Mouse (Mus musculus): ENCODE measurements around the gene Spata46. TPM values are rescaled to one million over a fixed set of nuclear protein-coding genes. Genes with fewer than 3 reads are reported as not detected.

Spata46 gene
- polyA plus RNA-seq, 1 experiment, result not detected

- no peak overlapping the region for H3K4me3 ChIP-seq (ENCODE audit: insufficient read depth, low read length)
Measured at GRCm38 (mm10) chr1:170331926-170332325, 23.3 kb downstream of the Spata46 start.

GRCm38 (mm10) chr1:170332775-170333174, 24.2 kb downstream of the Spata46 start:
- TF ChIP-seq POLR2A (IDR thresholded peaks at IDR 0.05; ENCODE audit: low read depth, low read length) (no peak), CTCF (IDR thresholded peaks at IDR 0.05; ENCODE audit: borderline replicate concordance, insufficient read depth, low read length) (no peak)
- no peak overlapping the region for H3K4me3 ChIP-seq (ENCODE audit: insufficient read depth, low read length)
- no peaks in the 10 kb centered on the region for H3K4me1 ChIP-seq (ENCODE audit: control insufficient read depth, insufficient read depth, low read length)
- H3K27ac ChIP-seq (ENCODE audit: insufficient read depth, low read length), result no peak overlapping the region

More at GRCm38 (mm10) chr1:170331926-170332325, 23.3 kb downstream of the Spata46 start:
- Histone ChIP-seq H3K27ac (ENCODE audit: insufficient read depth, low read length) (no peak overlapping the region), H3K4me1 (ENCODE audit: control insufficient read depth, insufficient read depth, low read length) (no peaks in the 10 kb centered on the region)
- no peak for TF ChIP-seq CTCF (IDR thresholded peaks at IDR 0.05; ENCODE audit: borderline replicate concordance, insufficient read depth, low read length)
- no peak for TF ChIP-seq POLR2A (IDR thresholded peaks at IDR 0.05; ENCODE audit: low read depth, low read length)

GRCm38 (mm10) chr1:170339943-170340342, 31.3 kb downstream of the Spata46 start:
- H3K4me1 ChIP-seq (ENCODE audit: control insufficient read depth, insufficient read depth, low read length), result no peaks in the 10 kb centered on the region
- no peak overlapping the region for H3K4me3 ChIP-seq (ENCODE audit: insufficient read depth, low read length)
- H3K27ac ChIP-seq (ENCODE audit: insufficient read depth, low read length), result no peak overlapping the region
- no peak for TF ChIP-seq POLR2A (IDR thresholded peaks at IDR 0.05; ENCODE audit: low read depth, low read length)
- no peak for TF ChIP-seq CTCF (IDR thresholded peaks at IDR 0.05; ENCODE audit: borderline replicate concordance, insufficient read depth, low read length)

GRCm38 (mm10) chr1:170343081-170343480, 34.5 kb downstream of the Spata46 start:
- Histone ChIP-seq H3K4me3 (ENCODE audit: insufficient read depth, low read length) (no peak overlapping the region), H3K27ac (ENCODE audit: insufficient read depth, low read length) (no peak overlapping the region), H3K4me1 (ENCODE audit: control insufficient read depth, insufficient read depth, low read length) (no peaks in the 10 kb centered on the region)
- TF ChIP-seq CTCF (IDR thresholded peaks at IDR 0.05; ENCODE audit: borderline replicate concordance, insufficient read depth, low read length), result no peak
- no peak for TF ChIP-seq POLR2A (IDR thresholded peaks at IDR 0.05; ENCODE audit: low read depth, low read length)

GRCm38 (mm10) chr1:170343906-170344305, 35.3 kb downstream of the Spata46 start:
- Histone ChIP-seq H3K4me1 (ENCODE audit: control insufficient read depth, insufficient read depth, low read length) (no peaks in the 10 kb centered on the region), H3K4me3 (ENCODE audit: insufficient read depth, low read length) (no peak overlapping the region), H3K27ac (ENCODE audit: insufficient read depth, low read length) (no peak overlapping the region)
- TF ChIP-seq POLR2A (IDR thresholded peaks at IDR 0.05; ENCODE audit: low read depth, low read length), result no peak
- TF ChIP-seq CTCF (IDR thresholded peaks at IDR 0.05; ENCODE audit: borderline replicate concordance, insufficient read depth, low read length), result no peak

- H3K4me3 ChIP-seq (ENCODE audit: insufficient read depth, low read length), result no peak overlapping the region
- H3K4me1 ChIP-seq (ENCODE audit: control insufficient read depth, insufficient read depth, low read length), result no peaks in the 10 kb centered on the region
- no peak for TF ChIP-seq POLR2A (IDR thresholded peaks at IDR 0.05; ENCODE audit: low read depth, low read length)
- no peak for TF ChIP-seq CTCF (IDR thresholded peaks at IDR 0.05; ENCODE audit: borderline replicate concordance, insufficient read depth, low read length)
Measured at GRCm38 (mm10) chr1:170346266-170346665, 37.7 kb downstream of the Spata46 start.

GRCm38 (mm10) chr1:170351080-170351479, 42.5 kb downstream of the Spata46 start:
- TF ChIP-seq POLR2A (IDR thresholded peaks at IDR 0.05; ENCODE audit: low read depth, low read length) (no peak), CTCF (IDR thresholded peaks at IDR 0.05; ENCODE audit: borderline replicate concordance, insufficient read depth, low read length) (no peak)
- Histone ChIP-seq H3K4me3 (ENCODE audit: insufficient read depth, low read length) (no peak overlapping the region), H3K27ac (ENCODE audit: insufficient read depth, low read length) (no peak overlapping the region), H3K4me1 (ENCODE audit: control insufficient read depth, insufficient read depth, low read length) (no peaks in the 10 kb centered on the region)

More at GRCm38 (mm10) chr1:170346266-170346665, 37.7 kb downstream of the Spata46 start:
- no peak overlapping the region for H3K27ac ChIP-seq (ENCODE audit: insufficient read depth, low read length)

- Histone ChIP-seq H3K27ac (ENCODE audit: insufficient read depth, low read length) (no peak overlapping the region), H3K4me1 (ENCODE audit: control insufficient read depth, insufficient read depth, low read length) (no peaks in the 10 kb centered on the region), H3K4me3 (ENCODE audit: insufficient read depth, low read length) (no peak overlapping the region)
- TF ChIP-seq CTCF (IDR thresholded peaks at IDR 0.05; ENCODE audit: borderline replicate concordance, insufficient read depth, low read length) (no peak), POLR2A (IDR thresholded peaks at IDR 0.05; ENCODE audit: low read depth, low read length) (no peak)
Measured at GRCm38 (mm10) chr1:170353335-170353734, 44.7 kb downstream of the Spata46 start.

- no peak overlapping the region for H3K4me3 ChIP-seq (ENCODE audit: insufficient read depth, low read length)
- H3K27ac ChIP-seq (ENCODE audit: insufficient read depth, low read length), result no peak overlapping the region
- no peak for TF ChIP-seq POLR2A (IDR thresholded peaks at IDR 0.05; ENCODE audit: low read depth, low read length)
- no peak for TF ChIP-seq CTCF (IDR thresholded peaks at IDR 0.05; ENCODE audit: borderline replicate concordance, insufficient read depth, low read length)
- H3K4me1 ChIP-seq (ENCODE audit: control insufficient read depth, insufficient read depth, low read length), result no peaks in the 10 kb centered on the region
Measured at GRCm38 (mm10) chr1:170360183-170360915, 51.7 kb downstream of the Spata46 start.

Other genes with a start within 250 kb of the Spata46 start
- 254 and 299 TPM in 2 replicates for gene Ddr2, start 198.0 kb upstream of the Spata46 start, polyA plus RNA-seq (2011; ENCODE audit: insufficient read length, low read depth, missing spikeins)
- 56.9 and 59.0 TPM in 2 replicates for gene Uap1, start 133.8 kb upstream of the Spata46 start, polyA plus RNA-seq (2011; ENCODE audit: insufficient read length, low read depth, missing spikeins)
- 42.9 and 51.9 TPM in 2 replicates for gene Uhmk1, start 93.4 kb upstream of the Spata46 start, polyA plus RNA-seq (2011; ENCODE audit: insufficient read length, low read depth, missing spikeins)
- not detected in 2 replicates for gene Sh2d1b2, start 76.1 kb upstream of the Spata46 start, polyA plus RNA-seq (2011; ENCODE audit: insufficient read length, low read depth, missing spikeins)
- gene Sh2d1b1, start 31.5 kb upstream of the Spata46 start, polyA plus RNA-seq (2011; ENCODE audit: insufficient read length, low read depth, missing spikeins), result 0.19 and 0.75 TPM in 2 replicates
- gene Gm7694, start 2.5 kb upstream of the Spata46 start, polyA plus RNA-seq (2011; ENCODE audit: insufficient read length, low read depth, missing spikeins), result 0.89 and 1.5 TPM in 2 replicates

Data from embryonic fibroblast, embryonic 13.5 days (primary cell).